Mouse (Mus musculus) embryonic stem cell, embryonic (primary cell): ENCODE data around the gene Pzp.

Source experiments
- CTCF ChIA-PET, 4 experiments: fragments of 300-600 bp in 2 of 4; fragments of 350-600 bp in 2 of 4; sonication (Branson Sonifier 250); formaldehyde crosslinking; loops; one replicate each; lab custom pipeline; 2022; ENCODE audit warnings: inconsistent platforms in 2 of 4; lab: Charles Lee
- POLR2A ChIA-PET, 4 experiments: fragments of 300-600 bp in 2 of 4; fragments of 350-600 bp in 2 of 4; sonication (Branson Sonifier 250); formaldehyde crosslinking; loops; one replicate each; lab custom pipeline; 2022; ENCODE audit warnings: antibody characterized with exemption in 4 of 4, inconsistent platforms in 1 of 4; lab: Charles Lee

Gene Pzp

GRCm38 (mm10) chr6:128526601-128527000 lies at the start of gene Pzp:
TSS of gene Pzp (minus strand) at chr6:128526720.
- POLR2A ChIA-PET, result interaction anchor here in 1 of 4 experiments (0.5 kb wide), 1 partner anchor 62 kb away, joined by 3 read pairs; no protein-coding TSS in a partner anchor
- CTCF ChIA-PET, result no interaction called here

- ChIA-PET CTCF (no interaction called here), POLR2A (no interaction called here)
Observed at GRCm38 (mm10) chr6:128566589-128566988, 40.1 kb upstream of the Pzp start.

GRCm38 (mm10) chr6:128554049-128554448 lies 27.5 kb upstream of the Pzp start:
- CTCF ChIA-PET, result interaction anchor here in 1 of 4 experiments (0.6 kb wide), 1 partner anchor 862 kb away, joined by 3 read pairs; no protein-coding TSS in a partner anchor
- POLR2A ChIA-PET, result interaction anchor here in 1 of 4 experiments (0.7 kb wide), 1 partner anchor 202 kb away, joined by 3 read pairs; no protein-coding TSS in a partner anchor

DNA sequence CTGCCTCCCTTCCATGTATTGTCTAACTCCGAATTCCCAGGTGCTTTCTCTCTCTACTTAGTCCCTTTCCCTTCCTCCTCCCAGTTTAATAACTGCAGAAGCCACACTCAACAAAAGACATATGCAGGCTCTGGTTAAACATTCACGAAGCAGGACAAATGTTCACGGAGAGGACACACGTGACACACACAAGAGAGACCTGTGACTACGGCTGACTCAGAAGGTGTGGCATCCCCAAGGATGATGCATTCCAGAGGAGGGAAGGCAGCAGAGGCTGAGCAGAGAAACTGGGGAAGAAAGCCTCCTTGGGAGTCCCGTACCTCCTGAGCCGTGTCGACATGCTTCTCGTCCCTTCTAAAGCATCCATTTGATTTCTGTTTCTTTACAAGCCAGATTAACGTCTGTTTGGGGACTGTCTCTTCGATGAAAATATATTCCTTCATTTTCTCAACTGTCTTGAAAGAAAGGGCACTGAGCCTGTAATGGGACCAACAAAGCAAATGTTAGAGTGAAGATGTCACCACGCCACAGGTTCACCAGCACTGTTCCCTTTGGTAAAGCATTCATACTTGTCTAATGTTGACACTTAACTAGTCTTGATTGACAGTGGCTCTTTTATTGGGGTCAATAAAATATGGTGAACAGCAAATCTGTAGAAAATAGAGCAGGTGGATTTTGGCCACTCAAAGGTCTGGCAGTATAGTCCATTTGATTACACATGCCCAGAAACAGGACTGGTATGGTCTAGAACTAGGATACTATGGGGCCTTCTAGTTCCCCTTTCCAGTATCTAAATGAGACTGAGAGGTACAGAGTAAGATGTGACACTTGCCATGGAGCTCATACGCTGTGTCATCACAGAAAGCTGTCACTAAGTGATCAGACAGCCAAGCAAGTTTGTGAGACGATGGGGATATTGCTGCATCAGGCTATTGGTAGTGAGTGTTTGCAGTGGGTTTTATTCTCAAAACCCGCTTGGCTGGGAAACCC lies 23.2 kb upstream of the Pzp start:
- ChIA-PET POLR2A (interaction anchor here in 1 of 4 experiments (1.2 kb wide), 1 partner anchor 171 kb away, joined by 3 read pairs; no protein-coding TSS in a partner anchor), CTCF (no interaction called here)

- CTCF ChIA-PET, result interaction anchor here in 2 of 4 experiments (0.6 to 0.7 kb wide), 2 partner anchors 49 to 1872 kb away, joined by 3 to 5 read pairs; no protein-coding TSS in a partner anchor
- POLR2A ChIA-PET, result interaction anchor here in 1 of 4 experiments (0.6 kb wide), 1 partner anchor 479 kb away, joined by 3 read pairs; no protein-coding TSS in a partner anchor
Observed at GRCm38 (mm10) chr6:128548532-128548931, 22.0 kb upstream of the Pzp start.

DNA sequence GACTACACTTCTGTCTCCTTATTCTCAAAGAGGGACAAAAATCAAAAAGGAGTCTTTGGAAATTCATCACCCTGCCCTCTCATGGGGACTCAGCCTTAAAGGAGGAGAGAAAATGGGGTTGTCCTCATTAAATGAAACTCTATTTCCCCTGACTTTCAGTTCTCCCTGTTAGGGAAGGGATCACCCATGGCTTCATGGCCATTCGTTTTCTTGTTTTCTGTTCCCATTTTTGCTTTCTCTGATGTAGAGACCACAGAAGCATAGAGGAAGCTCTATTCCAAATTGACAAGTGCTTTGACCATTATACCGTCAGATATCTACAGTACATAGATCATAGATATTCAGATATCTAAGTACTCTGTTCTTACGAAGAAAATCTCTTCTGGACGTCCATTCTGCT lies 18.9 kb upstream of the Pzp start:
- ChIA-PET CTCF (no interaction called here), POLR2A (no interaction called here)

DNA sequence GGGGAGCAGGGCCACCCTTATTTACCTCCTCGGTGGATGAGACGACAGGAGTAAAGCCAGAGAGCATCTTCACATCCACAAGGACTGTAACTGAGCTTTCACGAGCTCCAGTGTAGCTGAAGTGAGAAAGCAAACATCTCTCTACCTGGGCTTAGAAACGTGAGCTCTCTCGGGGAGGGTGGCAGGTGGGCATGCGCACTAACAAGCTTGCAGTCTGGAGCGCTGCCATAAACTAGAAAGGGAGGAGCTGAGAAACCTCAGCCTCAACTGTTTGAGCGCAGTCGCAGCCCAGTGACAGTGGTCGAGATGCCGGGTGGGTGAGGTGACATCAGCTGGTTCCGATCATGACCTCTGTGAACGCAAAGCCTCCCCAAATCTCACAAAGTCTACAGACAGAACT lies 16.7 kb upstream of the Pzp start:
- ChIA-PET CTCF (interaction anchor here in 1 of 4 experiments (1.4 kb wide), 1 partner anchor 41 kb away, joined by 3 read pairs; no protein-coding TSS in a partner anchor), POLR2A (interaction anchor here in 2 of 4 experiments (0.6 to 0.7 kb wide), 3 partner anchors 14 to 38 kb away, joined by 3 to 4 read pairs (median 3); no protein-coding TSS in a partner anchor)

DNA sequence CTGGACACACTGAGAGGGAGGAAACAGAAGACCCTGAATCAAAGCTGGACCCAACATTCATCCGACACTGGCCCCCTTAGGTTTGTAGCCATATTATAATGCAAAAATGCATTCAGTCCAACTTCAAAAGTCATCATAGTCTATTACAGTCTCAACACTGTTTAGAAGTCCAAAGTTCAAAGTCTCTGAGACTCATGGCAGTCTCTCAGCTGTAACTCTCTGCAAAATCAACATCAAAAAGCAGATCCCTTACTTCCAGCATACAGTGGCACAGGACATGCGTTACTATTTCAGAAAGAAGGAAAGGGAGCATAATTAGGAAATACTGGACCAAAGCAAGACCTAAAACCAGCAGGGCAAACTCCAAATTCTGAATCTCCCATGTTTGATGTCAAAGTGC lies 8.7 kb upstream of the Pzp start:
- ChIA-PET CTCF (interaction anchor here in 1 of 4 experiments (0.6 kb wide), 1 partner anchor 148 kb away, joined by 3 read pairs; no protein-coding TSS in a partner anchor), POLR2A (no interaction called here)

GRCm38 (mm10) chr6:128533296-128533695 lies 6.8 kb upstream of the Pzp start:
- POLR2A ChIA-PET, result no interaction called here
- CTCF ChIA-PET, result no interaction called here

- ChIA-PET CTCF (no interaction called here), POLR2A (no interaction called here)
Observed at GRCm38 (mm10) chr6:128532701-128533100, 6.2 kb upstream of the Pzp start.

- CTCF ChIA-PET, result no interaction called here
- POLR2A ChIA-PET, result no interaction called here
Observed at GRCm38 (mm10) chr6:128528491-128528890, 2.0 kb upstream of the Pzp start.

DNA sequence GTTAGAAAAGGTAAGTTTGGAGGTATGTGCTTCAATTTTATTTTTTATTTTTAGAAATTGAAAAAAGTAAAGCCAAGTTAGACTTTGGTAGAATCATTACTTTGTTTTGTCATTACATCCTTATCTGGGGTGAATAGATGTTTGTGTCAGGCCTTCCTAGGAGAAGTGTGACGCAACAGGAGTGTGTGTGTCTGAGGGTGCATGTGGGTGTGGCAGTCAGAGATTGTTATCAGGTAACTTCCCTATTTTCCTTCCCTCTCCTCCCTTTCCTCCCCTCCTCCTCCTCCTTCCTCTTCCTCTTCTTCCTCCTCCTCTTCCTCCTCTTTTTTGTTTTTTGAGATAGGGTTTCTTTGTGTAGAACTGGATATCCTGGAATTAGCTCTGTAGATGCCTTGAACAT lies 590 bp upstream of the Pzp start:
- ChIA-PET POLR2A (interaction anchor here in 1 of 4 experiments (0.7 kb wide), 1 partner anchor 1454 kb away, joined by 7 read pairs; the partner anchor contains the start of gene Fgf23), CTCF (interaction anchor here in 1 of 4 experiments (0.6 kb wide), 1 partner anchor 16 kb away, joined by 4 read pairs; no protein-coding TSS in a partner anchor)

- CTCF ChIA-PET, result no interaction called here
- POLR2A ChIA-PET, result interaction anchor here in 1 of 4 experiments (0.7 kb wide), 1 partner anchor 94 kb away, joined by 3 read pairs; no protein-coding TSS in a partner anchor
Observed at GRCm38 (mm10) chr6:128525801-128526200, 719 bp downstream of the Pzp start.

DNA sequence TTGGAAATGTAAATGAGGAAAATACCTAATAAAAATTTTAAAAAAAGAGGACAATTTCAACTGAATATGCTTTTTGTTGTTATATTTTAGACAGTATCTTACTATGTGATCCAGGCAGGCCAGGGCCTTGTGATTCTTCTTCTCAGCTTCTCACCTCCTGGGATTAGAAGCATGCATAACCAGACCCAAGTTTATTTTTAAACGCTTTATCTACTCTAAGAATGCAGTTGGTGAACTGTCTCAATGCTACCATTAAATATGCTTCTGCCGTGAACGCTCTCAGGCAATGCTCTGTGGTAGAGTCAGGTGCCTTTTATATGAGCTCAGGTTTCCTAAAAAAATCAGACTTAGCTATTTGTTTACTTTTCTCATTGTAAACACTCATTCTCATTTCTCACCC lies 3.2 kb downstream of the Pzp start:
- POLR2A ChIA-PET, result interaction anchor here in 1 of 4 experiments (1.1 kb wide), 1 partner anchor 33 kb away, joined by 3 read pairs; no protein-coding TSS in a partner anchor
- CTCF ChIA-PET, result no interaction called here

DNA sequence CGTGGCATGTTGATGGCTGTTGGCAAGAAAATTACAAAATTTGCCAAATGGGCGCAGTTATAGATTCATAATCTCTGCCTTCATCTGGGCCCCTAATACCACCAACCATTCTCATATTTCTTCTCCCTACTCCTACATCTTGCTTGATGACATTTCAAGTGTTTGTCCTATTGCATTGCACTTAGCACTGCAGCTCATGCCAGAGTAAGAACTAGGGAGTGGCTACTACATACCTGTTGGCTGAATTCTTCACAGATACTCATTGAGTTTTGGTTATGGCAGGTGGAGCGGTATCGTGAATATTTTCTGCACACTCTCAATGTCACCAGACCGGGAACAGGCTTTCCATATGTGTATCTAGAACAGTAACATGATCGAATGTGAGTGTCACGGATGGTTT lies 7.4 kb downstream of the Pzp start:
- ChIA-PET CTCF (no interaction called here), POLR2A (no interaction called here)

- CTCF ChIA-PET, result no interaction called here
- POLR2A ChIA-PET, result interaction anchor here in 2 of 4 experiments (0.5 to 0.6 kb wide), 2 partner anchors 16 to 37 kb away, joined by 3 read pairs; no protein-coding TSS in a partner anchor
Observed at GRCm38 (mm10) chr6:128505676-128506236, 20.8 kb downstream of the Pzp start.

GRCm38 (mm10) chr6:128504743-128505142 lies 21.8 kb downstream of the Pzp start:
- CTCF ChIA-PET, result interaction anchor here in 1 of 4 experiments (1.0 kb wide), 1 partner anchor 332 kb away, joined by 3 read pairs; no protein-coding TSS in a partner anchor
- POLR2A ChIA-PET, result no interaction called here

DNA sequence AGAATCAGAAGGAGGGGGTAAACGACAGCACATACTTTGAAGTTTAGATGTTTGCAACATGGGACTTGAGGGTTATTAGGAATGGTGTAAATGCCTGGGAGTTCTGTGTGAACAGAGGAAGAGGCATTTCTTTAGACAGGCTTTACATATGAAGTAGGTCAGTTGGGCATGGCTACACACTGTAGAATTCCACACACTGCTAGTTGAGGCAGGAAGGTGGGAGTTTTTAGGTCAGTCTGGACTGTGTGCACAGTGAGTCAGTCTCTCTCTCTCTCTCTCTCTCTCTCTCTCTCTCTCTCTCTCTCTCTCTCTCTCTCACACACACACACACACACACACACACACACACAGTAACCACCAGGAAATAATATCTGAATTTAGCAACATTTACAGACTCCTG lies 31.2 kb downstream of the Pzp start:
- CTCF ChIA-PET, result no interaction called here
- POLR2A ChIA-PET, result no interaction called here
